Mouse (Mus musculus) Muller cell, postnatal 12 days (primary cell): Measurements from ENCODE around the gene Rps6ka1.

Source experiments
- DNase-seq: peaks from one replicate; pipeline ENCODE4 v3.0.0-alpha.2; 2015; ENCODE audit errors: inconsistent ontology term

Gene Rps6ka1

GRCm38 (mm10) chr4:133825731-133826130 lies 61.9 kb downstream of the Rps6ka1 start:
- no peak for DNase-seq

- no peak for DNase-seq
These were observed 66.6 kb downstream of the Rps6ka1 start for GRCm38 (mm10) chr4:133820806-133821560.

GRCm38 (mm10) chr4:133820166-133820565 lies 67.4 kb downstream of the Rps6ka1 start:
- DNase-seq, result no peak

GRCm38 (mm10) chr4:133817356-133817755 lies 70.2 kb downstream of the Rps6ka1 start:
- no peak for DNase-seq

GRCm38 (mm10) chr4:133816504-133816875 lies 71.1 kb downstream of the Rps6ka1 start:
- DNase-seq, result no peak

- peak; percentile 58 for DNase-seq
These were observed 71.7 kb downstream of the Rps6ka1 start for GRCm38 (mm10) chr4:133815635-133816503.

GRCm38 (mm10) chr4:133814804-133815515 lies 72.6 kb downstream of the Rps6ka1 start:
- DNase-seq, result peak; percentile 61

- DNase-seq, result peak; percentile 99
These were observed 73.4 kb downstream of the Rps6ka1 start for GRCm38 (mm10) chr4:133813992-133814803.

- DNase-seq, result peak; percentile 99
These were observed 74.2 kb downstream of the Rps6ka1 start for GRCm38 (mm10) chr4:133813174-133813991.

- DNase-seq, result no peak
These were observed 83.0 kb downstream of the Rps6ka1 start for GRCm38 (mm10) chr4:133804401-133805263.

- DNase-seq, result no peak
These were observed 87.0 kb downstream of the Rps6ka1 start for GRCm38 (mm10) chr4:133800589-133800988.
